Mouse (Mus musculus): ENCODE data around the gene Nrm. TPM values are rescaled to one million over a fixed set of nuclear protein-coding genes. Genes with fewer than 3 reads are reported as not detected.

The Nrm gene
- polyA plus RNA-seq, 1 experiment = 22.4 TPM

DNA sequence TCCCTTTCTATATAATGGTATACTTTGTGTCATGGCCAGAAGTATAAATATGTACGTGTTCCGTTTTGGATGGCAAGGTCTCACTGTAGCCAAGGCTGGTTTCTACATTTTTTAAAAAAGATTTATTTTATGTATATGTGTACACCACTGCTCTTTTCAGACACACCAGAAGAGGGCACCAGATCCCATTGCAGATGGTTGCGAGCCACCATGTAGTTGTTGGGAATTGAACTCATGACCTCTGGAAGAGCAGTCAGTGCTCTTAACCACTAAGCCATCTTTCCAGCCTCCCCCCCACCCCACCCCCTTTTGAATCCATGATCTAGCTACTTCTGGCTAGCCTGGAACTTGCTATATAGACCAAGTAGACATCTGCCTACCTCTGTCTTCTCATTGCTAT is 17.6 kb upstream of the Nrm start:
- no peaks in the 10 kb centered on the region; the same call in 1 of the 2 replicates for H3K4me1 ChIP-seq (ENCODE audit: control insufficient read depth, insufficient read depth, low read length)
- no peak overlapping the region for H3K4me3 ChIP-seq (replicated peaks; ENCODE audit: control insufficient read depth, low read depth, low read length)
- no peak overlapping the region for H3K27ac ChIP-seq (ENCODE audit: control insufficient read depth, insufficient read depth, low read depth, low read length, poor library complexity)
- 92% methylated on average over 3 of the region's 3 CpGs for WGBS
- TF ChIP-seq CTCF (IDR thresholded peaks at IDR 0.05; ENCODE audit: control insufficient read depth, insufficient read depth, low read length) (peak; percentile 15; the same call in 1 of the 2 replicates), POLR2A (IDR thresholded peaks at IDR 0.05; ENCODE audit: borderline replicate concordance, control insufficient read depth, low read depth, low read length) (no peak)

- 27% methylated on average over 1 of the region's 1 CpGs for WGBS
- H3K27ac ChIP-seq (ENCODE audit: control insufficient read depth, insufficient read depth, low read depth, low read length, poor library complexity) = no peak overlapping the region; the same call in 1 of the 2 replicates
- TF ChIP-seq CTCF (IDR thresholded peaks at IDR 0.05; ENCODE audit: control insufficient read depth, insufficient read depth, low read length) (no peak), POLR2A (IDR thresholded peaks at IDR 0.05; ENCODE audit: borderline replicate concordance, control insufficient read depth, low read depth, low read length) (no peak)
- H3K4me3 ChIP-seq (replicated peaks; ENCODE audit: control insufficient read depth, low read depth, low read length) = no peak overlapping the region
- no peaks in the 10 kb centered on the region; the same call in 1 of the 2 replicates for H3K4me1 ChIP-seq (ENCODE audit: control insufficient read depth, insufficient read depth, low read length)
These were observed 13.0 kb upstream of the Nrm start for GRCm38 (mm10) chr17:35848112-35848511.

GRCm38 (mm10) chr17:35850974-35851373 is 10.1 kb upstream of the Nrm start:
- TF ChIP-seq CTCF (IDR thresholded peaks at IDR 0.05; ENCODE audit: control insufficient read depth, insufficient read depth, low read length) (no peak), POLR2A (IDR thresholded peaks at IDR 0.05; ENCODE audit: borderline replicate concordance, control insufficient read depth, low read depth, low read length) (no peak)
- no peak overlapping the region for H3K4me3 ChIP-seq (replicated peaks; ENCODE audit: control insufficient read depth, low read depth, low read length)
- 52% methylated on average over 3 of the region's 3 CpGs for WGBS
- no peaks in the 10 kb centered on the region; the same call in 1 of the 2 replicates for H3K4me1 ChIP-seq (ENCODE audit: control insufficient read depth, insufficient read depth, low read length)
- H3K27ac ChIP-seq (ENCODE audit: control insufficient read depth, insufficient read depth, low read depth, low read length, poor library complexity) = peak overlapping the region; percentile 38; the same call in 1 of the 2 replicates

DNA sequence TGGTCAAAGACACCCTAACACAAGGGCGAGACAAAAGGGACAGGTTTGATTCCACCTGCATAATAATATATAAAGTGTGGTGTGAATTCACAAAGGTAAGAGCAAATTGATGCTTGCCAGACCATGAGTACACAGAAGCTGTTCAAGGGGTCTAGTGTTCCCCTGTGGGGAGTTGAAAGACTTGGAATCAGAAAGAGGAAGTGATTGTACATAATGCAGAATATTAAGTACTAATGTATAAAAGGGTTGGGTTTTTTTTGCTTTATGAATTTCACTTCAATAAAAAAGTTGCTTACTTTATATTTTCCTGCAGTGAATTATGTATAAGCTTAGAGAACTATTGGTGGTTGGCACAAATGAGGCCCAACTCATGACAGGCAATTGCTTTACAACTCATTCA is 1.7 kb upstream of the Nrm start:
- Histone ChIP-seq H3K4me3 (replicated peaks; ENCODE audit: control insufficient read depth, low read depth, low read length) (no peak overlapping the region), H3K4me1 (ENCODE audit: control insufficient read depth, insufficient read depth, low read length) (no peaks in the 10 kb centered on the region; the same call in 1 of the 2 replicates), H3K27ac (ENCODE audit: control insufficient read depth, insufficient read depth, low read depth, low read length, poor library complexity) (no peak overlapping the region)
- WGBS = 68% methylated on average over 1 of the region's 1 CpGs
- TF ChIP-seq CTCF (IDR thresholded peaks at IDR 0.05; ENCODE audit: control insufficient read depth, insufficient read depth, low read length) (no peak), POLR2A (IDR thresholded peaks at IDR 0.05; ENCODE audit: borderline replicate concordance, control insufficient read depth, low read depth, low read length) (no peak)

GRCm38 (mm10) chr17:35859835-35860234 is 1.3 kb upstream of the Nrm start:
- TF ChIP-seq CTCF (IDR thresholded peaks at IDR 0.05; ENCODE audit: control insufficient read depth, insufficient read depth, low read length) (no peak), POLR2A (IDR thresholded peaks at IDR 0.05; ENCODE audit: borderline replicate concordance, control insufficient read depth, low read depth, low read length) (no peak)
- no peak overlapping the region for H3K27ac ChIP-seq (ENCODE audit: control insufficient read depth, insufficient read depth, low read depth, low read length, poor library complexity)
- 75% methylated on average over 2 of the region's 2 CpGs for WGBS
- peaks cover under 1% of the 10 kb centered on the region; the same call in 1 of the 2 replicates for H3K4me1 ChIP-seq (ENCODE audit: control insufficient read depth, insufficient read depth, low read length)
- no peak overlapping the region for H3K4me3 ChIP-seq (replicated peaks; ENCODE audit: control insufficient read depth, low read depth, low read length)

DNA sequence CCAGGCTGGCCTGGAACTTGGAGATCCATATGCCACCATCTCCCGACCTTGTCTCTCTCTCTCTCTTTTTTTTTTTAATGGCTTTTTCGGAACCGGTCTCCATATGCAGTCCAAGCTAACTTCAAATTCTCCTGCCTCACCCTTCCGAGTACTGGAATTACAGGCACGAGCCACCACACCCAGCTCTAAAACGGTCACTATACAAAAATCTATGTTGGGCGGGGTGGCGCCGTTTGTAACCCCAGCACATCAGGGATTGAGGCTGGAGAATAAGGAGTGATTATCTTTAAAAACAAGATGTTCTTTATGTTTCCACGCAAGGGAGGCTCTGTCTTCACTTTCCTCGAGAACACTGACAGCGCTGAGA is 304 bp upstream of the Nrm start:
- no peak for TF ChIP-seq CTCF (IDR thresholded peaks at IDR 0.05; ENCODE audit: control insufficient read depth, insufficient read depth, low read length)
- no peak for TF ChIP-seq POLR2A (IDR thresholded peaks at IDR 0.05; ENCODE audit: borderline replicate concordance, control insufficient read depth, low read depth, low read length)
- H3K4me3 ChIP-seq (replicated peaks; ENCODE audit: control insufficient read depth, low read depth, low read length) = peak overlapping the region; percentile 76

DNA sequence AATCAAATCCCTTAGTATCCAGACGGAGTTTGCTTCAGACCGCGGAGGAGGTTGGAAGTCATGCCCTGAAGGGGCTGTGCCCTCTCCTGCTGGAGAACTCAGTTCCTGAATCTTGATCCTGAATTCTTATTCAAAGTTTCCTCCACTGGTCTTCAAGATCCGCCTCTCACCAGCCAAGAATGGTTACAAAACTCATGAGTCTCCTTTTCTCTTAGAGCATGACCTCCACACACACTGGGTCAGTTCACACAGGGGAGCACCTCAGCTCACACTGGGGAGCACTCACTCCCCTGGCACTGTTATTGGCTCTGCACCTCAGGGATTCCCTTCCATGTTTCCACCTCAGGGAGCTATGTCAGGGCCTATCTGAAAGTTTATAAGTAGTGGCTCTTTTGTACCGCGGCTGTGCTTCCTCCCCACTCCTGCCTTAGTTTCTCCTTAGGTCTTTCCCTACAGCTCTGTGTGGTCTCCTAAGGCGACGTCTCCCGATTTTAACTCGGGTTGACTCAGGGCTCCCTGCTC is 3.8 kb downstream of the Nrm start:
- TF ChIP-seq POLR2A (IDR thresholded peaks at IDR 0.05; ENCODE audit: borderline replicate concordance, control insufficient read depth, low read depth, low read length) = no peak
- TF ChIP-seq CTCF (IDR thresholded peaks at IDR 0.05; ENCODE audit: control insufficient read depth, insufficient read depth, low read length) = no peak
- Histone ChIP-seq H3K4me3 (replicated peaks; ENCODE audit: control insufficient read depth, low read depth, low read length) (no peak overlapping the region), H3K27ac (ENCODE audit: control insufficient read depth, insufficient read depth, low read depth, low read length, poor library complexity) (peak overlapping the region; percentile 96; the same call in 1 of the 2 replicates), H3K4me1 (ENCODE audit: control insufficient read depth, insufficient read depth, low read length) (peaks cover 1% of the 10 kb centered on the region; the same call in 1 of the 2 replicates)
- 48% methylated on average over 10 of the region's 10 CpGs for WGBS

More for the DNA sequence above, 304 bp upstream of the Nrm start:
- Histone ChIP-seq H3K27ac (ENCODE audit: control insufficient read depth, insufficient read depth, low read depth, low read length, poor library complexity) (peak overlapping the region; percentile 23), H3K4me1 (ENCODE audit: control insufficient read depth, insufficient read depth, low read length) (peaks cover 1% of the 10 kb centered on the region; the same call in 1 of the 2 replicates)
- WGBS = 9% methylated on average over 12 of the region's 12 CpGs

DNA sequence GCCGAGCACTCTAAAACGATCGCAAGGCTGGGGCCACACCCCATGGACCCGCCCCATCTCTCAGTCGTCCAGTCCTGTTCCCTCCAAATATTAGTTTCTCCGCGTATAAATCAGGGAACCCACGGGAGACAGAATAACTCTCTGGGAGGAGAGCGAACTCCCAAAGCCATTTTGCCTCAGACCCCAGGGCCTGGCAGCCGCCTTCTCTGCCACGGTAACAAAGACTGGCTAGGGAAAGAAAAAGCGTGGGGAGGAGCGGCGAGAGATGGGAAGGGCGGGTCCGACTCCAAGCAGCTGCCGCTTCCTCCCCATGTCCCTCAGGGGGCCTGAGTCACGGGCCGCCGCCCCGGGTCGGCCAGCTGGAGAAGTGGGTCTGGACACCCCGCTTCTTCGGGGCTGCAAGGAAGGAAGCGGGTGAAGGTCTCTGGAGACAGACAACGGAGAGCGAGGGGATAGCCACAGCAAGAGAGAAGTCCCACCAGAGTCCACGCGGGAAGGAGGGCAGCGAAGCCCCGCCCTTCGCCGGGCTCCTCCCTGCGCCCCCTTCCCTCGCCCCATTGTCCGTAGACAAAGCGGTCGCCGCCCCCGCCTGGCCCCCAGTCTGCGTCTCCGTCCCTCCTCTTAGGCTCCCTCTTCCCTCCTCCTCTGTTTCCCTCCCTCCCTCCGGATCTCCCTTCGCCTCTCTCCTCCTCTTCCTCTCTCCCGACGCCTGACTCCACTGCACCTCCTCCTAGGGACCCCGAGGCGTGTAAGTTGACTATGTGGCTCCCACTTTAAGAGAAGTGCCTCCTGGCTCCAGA is 4.6 kb downstream of the Nrm start, which contains the start of gene Ppp1r18:
Ppp1r18 (plus strand) TSS at position 113 of the 800 bp plus-strand sequence.
- Histone ChIP-seq H3K4me1 (ENCODE audit: control insufficient read depth, insufficient read depth, low read length) (peaks cover 1% of the 10 kb centered on the region; the same call in 1 of the 2 replicates), H3K4me3 (replicated peaks; ENCODE audit: control insufficient read depth, low read depth, low read length) (peak within 1 kb of the TSS; percentile 83), H3K27ac (ENCODE audit: control insufficient read depth, insufficient read depth, low read depth, low read length, poor library complexity) (peak within 1 kb of the TSS; percentile 96)
- WGBS = under 1% methylated on average over 48 of the region's 48 CpGs
- no peak for TF ChIP-seq CTCF (IDR thresholded peaks at IDR 0.05; ENCODE audit: control insufficient read depth, insufficient read depth, low read length)
- TF ChIP-seq POLR2A (IDR thresholded peaks at IDR 0.05; ENCODE audit: borderline replicate concordance, control insufficient read depth, low read depth, low read length) = peak; percentile 29; the same call in 1 of the 2 replicates
